Mouse (Mus musculus): ENCODE data around the gene Acaca. TPM values are rescaled to one million over a fixed set of nuclear protein-coding genes. Genes with fewer than 3 reads are reported as not detected.
A peak's percentile ranks its signal among the peaks of the same experiment; 100 is the strongest.

Acaca gene
- polyA plus RNA-seq, 1 experiment: 43.7 TPM

DNA sequence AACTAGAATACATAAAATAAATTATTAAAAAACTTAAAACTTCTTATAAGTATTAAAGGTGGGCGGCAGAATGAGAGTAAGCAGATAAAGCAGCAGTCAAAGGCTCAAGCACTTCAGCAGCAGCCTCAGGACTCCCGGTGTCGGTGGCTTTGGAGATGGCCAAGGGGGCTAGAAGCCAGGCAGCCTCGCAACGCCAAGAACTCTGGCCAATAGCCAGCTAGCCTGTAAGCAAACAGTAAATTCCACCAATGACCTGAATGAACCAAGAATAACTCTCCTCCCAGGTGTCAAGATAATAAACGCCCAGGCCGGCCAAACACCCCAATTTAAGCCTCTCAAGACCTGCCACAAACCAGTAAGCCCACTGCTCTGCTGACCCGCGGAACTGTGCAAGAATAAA is 13.8 kb upstream of the Acaca start:
- DNase-seq (ENCODE audit: low read depth): no peak
- TF ChIP-seq POLR2A (IDR thresholded peaks at IDR 0.05; ENCODE audit: borderline replicate concordance, extremely low read depth, insufficient read depth, insufficient read length, poor library complexity, severe bottlenecking) (no peak), CTCF (IDR thresholded peaks at IDR 0.05; ENCODE audit: borderline replicate concordance, extremely low read depth, insufficient read depth, insufficient read length) (no peak)

DNA sequence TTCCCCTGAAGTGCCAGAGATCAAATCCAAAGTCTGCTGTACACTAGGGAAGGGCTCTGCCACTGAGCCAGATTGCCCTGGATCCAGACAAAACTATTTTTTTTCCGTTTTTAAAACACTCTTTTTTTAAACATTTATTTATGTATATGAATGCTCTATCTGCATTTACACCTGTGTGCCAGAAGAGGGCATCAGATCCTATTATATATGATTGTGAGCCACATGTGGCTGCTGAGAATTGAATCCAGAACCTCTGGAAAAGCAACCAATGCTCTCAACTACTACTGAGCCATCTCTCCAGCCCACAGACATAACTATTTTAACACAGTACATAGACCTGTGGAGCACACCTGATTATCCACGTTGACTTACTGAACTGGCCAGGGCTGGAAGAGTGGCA is 13.3 kb upstream of the Acaca start:
- DNase-seq (ENCODE audit: low read depth): no peak
- TF ChIP-seq POLR2A (IDR thresholded peaks at IDR 0.05; ENCODE audit: borderline replicate concordance, extremely low read depth, insufficient read depth, insufficient read length, poor library complexity, severe bottlenecking): no peak
- no peak for TF ChIP-seq CTCF (IDR thresholded peaks at IDR 0.05; ENCODE audit: borderline replicate concordance, extremely low read depth, insufficient read depth, insufficient read length)

DNA sequence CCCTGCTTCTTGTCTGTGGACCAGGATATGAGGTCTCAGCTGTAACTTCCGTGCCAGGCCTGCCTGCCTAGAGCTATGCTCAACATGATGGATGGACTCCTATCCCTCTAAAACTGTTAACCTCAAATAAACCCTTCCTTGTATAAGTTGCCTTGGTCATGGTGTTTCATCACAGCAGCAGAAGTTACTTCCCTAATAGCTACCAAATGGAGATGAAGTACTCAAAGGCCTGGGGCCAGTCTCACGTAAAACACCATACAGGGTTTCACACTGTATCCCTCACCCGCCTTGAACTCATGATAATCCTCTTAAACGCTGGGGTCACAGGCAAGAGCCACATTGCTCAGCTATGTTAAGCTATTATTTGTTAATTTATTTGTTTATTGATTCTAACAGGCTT is 12.0 kb upstream of the Acaca start:
- no peak for TF ChIP-seq CTCF (IDR thresholded peaks at IDR 0.05; ENCODE audit: borderline replicate concordance, extremely low read depth, insufficient read depth, insufficient read length)
- no peak for TF ChIP-seq POLR2A (IDR thresholded peaks at IDR 0.05; ENCODE audit: borderline replicate concordance, extremely low read depth, insufficient read depth, insufficient read length, poor library complexity, severe bottlenecking)

DNA sequence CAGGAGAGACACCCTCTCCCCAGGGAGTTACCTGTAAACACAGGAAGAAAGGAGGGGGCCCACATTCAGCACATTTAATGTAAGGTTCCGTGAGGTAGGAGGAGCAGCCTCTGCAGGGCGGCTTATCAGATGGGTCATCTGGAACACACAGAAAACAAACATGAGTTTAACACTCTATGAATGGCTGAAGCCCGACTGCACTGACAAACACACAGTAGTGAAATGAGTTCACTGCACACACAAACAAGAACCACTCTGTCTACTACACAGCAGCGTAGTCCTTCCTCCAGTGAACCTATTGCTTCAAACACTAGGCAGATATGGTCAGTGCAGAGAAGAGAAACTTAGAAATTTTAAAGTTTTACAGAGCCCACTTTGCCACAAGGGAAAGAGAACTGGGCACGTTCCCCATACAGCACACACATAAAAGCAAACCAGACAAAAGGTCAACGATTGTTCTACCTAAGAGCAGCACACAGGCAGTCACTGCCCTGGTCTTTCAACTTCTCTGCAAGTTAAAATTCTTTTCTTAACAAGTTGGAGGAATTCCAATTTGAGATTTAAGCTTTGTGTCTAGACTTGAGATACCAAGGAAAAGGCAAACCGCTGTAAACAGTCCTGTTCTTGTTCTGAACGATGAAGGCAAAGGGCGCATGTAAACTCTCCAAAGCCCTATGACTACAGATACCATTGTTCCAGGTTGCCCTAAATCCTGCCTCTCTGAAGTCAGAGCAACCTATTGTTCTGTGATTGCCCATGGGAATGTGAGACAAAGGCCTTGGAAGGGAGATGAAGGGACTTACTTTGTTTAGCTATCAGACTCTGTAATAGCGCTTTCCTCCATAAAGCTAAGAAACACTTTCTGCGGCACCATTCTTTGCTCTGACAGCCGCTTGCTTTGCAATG is 8.2 kb upstream of the Acaca start:
- peak; percentile 13 for DNase-seq (ENCODE audit: low read depth)
- TF ChIP-seq POLR2A (IDR thresholded peaks at IDR 0.05; ENCODE audit: borderline replicate concordance, extremely low read depth, insufficient read depth, insufficient read length, poor library complexity, severe bottlenecking) (no peak), CTCF (IDR thresholded peaks at IDR 0.05; ENCODE audit: borderline replicate concordance, extremely low read depth, insufficient read depth, insufficient read length) (no peak)

More for the DNA sequence above, 12.0 kb upstream of the Acaca start:
- DNase-seq (ENCODE audit: low read depth): no peak

DNA sequence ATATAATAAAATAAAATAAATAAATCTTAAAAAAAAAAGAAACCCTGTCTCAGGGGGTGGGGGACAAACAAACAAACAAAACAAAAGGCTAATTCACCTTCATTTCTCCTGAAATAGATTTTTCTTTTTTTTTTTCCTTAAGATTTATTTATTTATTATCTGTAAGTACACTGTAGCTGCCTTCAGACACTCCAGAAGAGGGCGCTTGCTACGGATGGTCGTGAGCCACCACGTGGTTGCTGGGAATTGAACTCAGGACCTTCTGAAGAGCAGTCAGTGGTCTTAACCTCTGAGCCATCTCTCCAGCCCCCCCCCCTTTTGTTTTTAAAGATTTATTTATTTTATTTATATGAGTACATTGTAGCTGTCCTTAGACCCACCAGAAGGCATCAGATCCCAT is 1.5 kb upstream of the Acaca start:
- no peak for TF ChIP-seq CTCF (IDR thresholded peaks at IDR 0.05; ENCODE audit: borderline replicate concordance, extremely low read depth, insufficient read depth, insufficient read length)
- no peak for TF ChIP-seq POLR2A (IDR thresholded peaks at IDR 0.05; ENCODE audit: borderline replicate concordance, extremely low read depth, insufficient read depth, insufficient read length, poor library complexity, severe bottlenecking)
- no peak for DNase-seq (ENCODE audit: low read depth)

DNA sequence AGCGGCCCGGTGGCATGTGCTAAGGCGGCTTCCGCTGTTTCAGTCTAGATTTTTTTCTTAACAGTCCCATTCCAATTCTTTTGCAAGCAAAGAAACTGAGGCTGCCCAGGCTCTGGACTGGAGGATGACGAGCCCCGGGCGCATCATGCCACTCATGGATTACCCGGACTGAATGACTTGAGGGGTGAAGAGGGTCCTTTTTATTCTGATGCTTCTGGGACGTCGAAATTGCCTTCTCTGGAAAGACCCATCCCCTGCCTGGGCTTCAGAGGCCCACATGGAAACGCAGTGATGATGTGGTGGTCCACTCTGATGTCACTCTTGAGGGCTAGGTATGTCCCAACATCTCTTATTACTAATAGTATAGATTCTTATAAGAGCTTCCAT is 320 bp downstream of the Acaca start:
- DNase-seq (ENCODE audit: low read depth): no peak
- no peak for TF ChIP-seq POLR2A (IDR thresholded peaks at IDR 0.05; ENCODE audit: borderline replicate concordance, extremely low read depth, insufficient read depth, insufficient read length, poor library complexity, severe bottlenecking)
- TF ChIP-seq CTCF (IDR thresholded peaks at IDR 0.05; ENCODE audit: borderline replicate concordance, extremely low read depth, insufficient read depth, insufficient read length): no peak

DNA sequence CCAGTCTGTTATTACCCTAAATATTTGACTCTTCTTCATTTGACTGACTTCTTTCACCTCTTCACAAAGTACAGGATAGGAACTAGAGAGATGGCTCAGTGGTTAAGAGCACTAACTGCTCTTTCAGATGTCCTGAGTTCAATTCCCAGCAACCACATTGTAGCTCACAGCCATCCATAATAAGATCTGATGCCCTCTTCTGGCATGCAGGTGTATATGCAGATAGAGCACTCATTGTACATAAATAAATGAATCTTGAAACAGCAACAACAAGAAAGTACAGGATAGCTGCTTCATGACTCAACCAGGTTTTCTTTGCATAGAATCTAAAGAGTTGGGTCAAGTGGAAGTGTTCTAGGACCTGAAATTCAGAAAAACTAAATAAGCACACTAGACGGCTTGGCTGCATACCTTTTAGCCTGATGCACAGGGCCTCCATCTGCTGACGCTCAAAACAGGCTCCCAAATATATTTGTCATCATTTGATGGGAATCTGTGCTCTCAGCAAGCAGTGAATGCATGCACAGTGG is 4.9 kb downstream of the Acaca start:
- TF ChIP-seq POLR2A (IDR thresholded peaks at IDR 0.05; ENCODE audit: borderline replicate concordance, extremely low read depth, insufficient read depth, insufficient read length, poor library complexity, severe bottlenecking) (no peak), CTCF (IDR thresholded peaks at IDR 0.05; ENCODE audit: borderline replicate concordance, extremely low read depth, insufficient read depth, insufficient read length) (no peak)
- no peak for DNase-seq (ENCODE audit: low read depth)

DNA sequence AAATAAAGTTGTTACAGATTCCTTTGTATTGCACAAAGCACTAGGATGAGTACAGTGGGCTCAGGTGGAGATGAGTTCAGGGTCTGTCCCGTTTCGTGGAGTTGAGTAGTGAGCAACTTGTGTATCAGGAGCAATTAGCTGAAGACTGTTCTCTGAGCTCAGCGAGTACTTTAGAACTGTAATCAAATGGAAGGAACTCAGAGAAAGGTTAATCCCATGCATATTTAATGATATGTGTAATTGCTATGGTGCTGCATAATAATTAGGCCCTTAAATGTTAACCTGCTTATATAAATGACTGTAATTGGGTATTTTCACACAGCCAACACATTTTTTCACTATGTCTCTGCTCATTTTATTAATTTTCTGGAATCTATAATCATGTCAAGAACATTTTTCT is 7.0 kb downstream of the Acaca start:
- DNase-seq (ENCODE audit: low read depth): peak; percentile 65
- TF ChIP-seq POLR2A (IDR thresholded peaks at IDR 0.05; ENCODE audit: borderline replicate concordance, extremely low read depth, insufficient read depth, insufficient read length, poor library complexity, severe bottlenecking): no peak
- TF ChIP-seq CTCF (IDR thresholded peaks at IDR 0.05; ENCODE audit: borderline replicate concordance, extremely low read depth, insufficient read depth, insufficient read length): no peak

DNA sequence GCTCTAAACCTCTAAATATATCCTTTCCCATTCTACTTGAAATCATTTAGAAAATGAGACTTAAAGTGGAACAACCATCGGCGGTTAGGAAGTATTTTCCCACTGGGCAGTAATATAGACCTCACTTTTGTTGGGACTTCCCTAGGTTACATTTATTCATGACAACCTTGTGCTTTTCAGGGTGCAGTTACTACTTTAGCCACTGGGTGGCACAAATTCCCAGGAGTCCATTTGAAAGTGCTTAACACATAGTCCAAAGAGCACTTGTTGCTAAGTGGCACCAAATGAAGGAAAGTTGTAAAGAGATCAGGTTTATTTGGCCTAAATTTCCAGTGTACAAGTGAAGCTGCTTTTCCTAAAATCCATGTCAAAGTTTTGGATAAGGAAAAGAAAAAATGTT is 12.3 kb downstream of the Acaca start:
- peak; percentile 62 for DNase-seq (ENCODE audit: low read depth)
- TF ChIP-seq POLR2A (IDR thresholded peaks at IDR 0.05; ENCODE audit: borderline replicate concordance, extremely low read depth, insufficient read depth, insufficient read length, poor library complexity, severe bottlenecking): no peak
- TF ChIP-seq CTCF (IDR thresholded peaks at IDR 0.05; ENCODE audit: borderline replicate concordance, extremely low read depth, insufficient read depth, insufficient read length): peak; percentile 57; the same call in 1 of the 2 replicates

DNA sequence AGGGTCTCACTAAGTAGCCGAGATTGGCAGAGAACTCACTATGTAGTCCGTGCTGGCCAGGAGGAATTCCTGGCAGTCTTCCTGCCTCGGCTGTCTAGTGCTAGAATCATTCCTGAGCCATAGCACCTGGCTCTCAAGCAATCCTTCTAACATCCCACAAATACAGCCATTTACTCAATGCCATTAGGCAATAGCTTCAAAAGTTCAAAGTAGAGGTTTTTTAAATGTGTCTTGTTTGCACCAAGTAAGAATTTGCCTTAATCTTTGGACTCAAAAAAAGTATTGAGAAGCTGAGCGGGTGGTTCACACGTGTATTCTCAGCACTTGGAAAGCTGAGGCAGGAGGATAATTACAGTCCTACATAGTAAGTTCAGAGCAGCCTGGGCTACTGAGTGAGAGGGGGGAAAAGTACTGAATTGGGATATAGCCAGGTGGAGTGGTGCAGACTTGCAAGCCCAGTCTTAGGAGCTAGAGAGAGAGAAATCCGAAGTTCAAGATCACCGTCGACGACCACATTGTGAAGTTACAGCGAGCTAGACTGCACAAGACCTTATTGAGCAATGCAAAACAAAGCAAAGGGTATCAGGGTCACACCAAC is 15.8 kb downstream of the Acaca start:
- TF ChIP-seq POLR2A (IDR thresholded peaks at IDR 0.05; ENCODE audit: borderline replicate concordance, extremely low read depth, insufficient read depth, insufficient read length, poor library complexity, severe bottlenecking): no peak
- no peak for TF ChIP-seq CTCF (IDR thresholded peaks at IDR 0.05; ENCODE audit: borderline replicate concordance, extremely low read depth, insufficient read depth, insufficient read length)
- DNase-seq (ENCODE audit: low read depth): peak; percentile 13

DNA sequence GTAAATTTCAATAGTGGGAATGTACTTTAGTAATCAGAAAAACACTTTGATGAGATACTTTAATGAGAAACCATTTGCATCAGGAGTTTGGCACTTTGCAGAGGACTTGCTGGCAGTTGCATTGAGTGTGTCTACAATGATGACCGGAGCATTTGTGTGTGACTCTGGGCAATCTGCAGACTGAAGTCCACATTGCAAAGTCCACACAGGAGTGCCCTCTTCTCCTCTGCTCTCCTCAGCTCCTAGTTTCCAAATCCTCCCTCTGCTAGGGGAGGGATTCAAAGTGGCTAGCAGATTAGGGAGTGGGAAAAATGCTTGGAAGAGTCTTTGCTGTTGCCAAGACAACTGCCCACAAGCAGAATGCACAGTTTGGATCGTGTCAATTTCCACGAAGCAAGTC is 16.6 kb downstream of the Acaca start:
- no peak for TF ChIP-seq CTCF (IDR thresholded peaks at IDR 0.05; ENCODE audit: borderline replicate concordance, extremely low read depth, insufficient read depth, insufficient read length)
- no peak for TF ChIP-seq POLR2A (IDR thresholded peaks at IDR 0.05; ENCODE audit: borderline replicate concordance, extremely low read depth, insufficient read depth, insufficient read length, poor library complexity, severe bottlenecking)
- peak; percentile 40 for DNase-seq (ENCODE audit: low read depth)

All from brain, embryonic 14.5 days (tissue).